Mouse (Mus musculus) thymus, adult 2 months (tissue): ENCODE results near the gene Ywhaq.

Source experiments
- CTCF ChIP-seq: fragments of 200-500 bp; IDR thresholded peaks from 2 replicates; pipeline ENCODE4 v1.5.1; 2012; ENCODE audit warnings: mild to moderate bottlenecking, control low read depth, low read length, moderate library complexity, borderline replicate concordance; ENCODE audit not compliant: control insufficient read depth, poor library complexity, insufficient read depth; ENCODE audit errors: extremely low read depth
- POLR2A ChIP-seq: fragments of 200-500 bp; IDR thresholded peaks from 2 replicates; pipeline ENCODE4 v1.6.1; 2012; ENCODE audit warnings: mild to moderate bottlenecking, low read length, control low read depth, moderate library complexity; ENCODE audit not compliant: control insufficient read depth, poor library complexity, insufficient read depth; ENCODE audit errors: extremely low read depth

- TF ChIP-seq POLR2A (no peak), CTCF (no peak)
Measured at GRCm38 (mm10) chr12:21439428-21439827, 22.0 kb upstream of the Ywhaq start.
